Mouse (Mus musculus): ENCODE measurements around the gene Lrrc10b. TPM values are rescaled to one million over a fixed set of nuclear protein-coding genes. Genes with fewer than 3 reads are reported as not detected.

Gene Lrrc10b
- polyA plus RNA-seq, 1 experiment from 2014 or later = 0.71 TPM

DNA sequence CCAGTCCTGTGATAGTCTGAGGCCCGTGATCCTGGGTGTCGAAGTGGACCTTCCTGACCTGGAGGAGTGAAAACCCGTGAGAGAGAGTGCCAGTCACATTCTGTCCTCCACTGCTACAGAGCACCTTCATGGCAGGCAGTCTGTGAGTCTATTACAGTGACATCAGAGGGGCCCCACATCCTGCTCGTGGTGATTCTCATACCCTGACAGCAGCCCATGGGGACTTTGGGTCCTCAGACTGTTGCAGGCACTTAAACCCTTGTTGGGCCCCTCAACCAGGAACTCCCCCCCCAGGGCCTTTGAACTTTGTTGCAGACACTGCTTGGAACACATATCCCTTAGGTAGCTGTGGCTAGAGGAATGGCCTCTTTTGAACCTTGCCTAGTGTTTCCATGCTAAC is 22.3 kb upstream of the Lrrc10b start:
- Histone ChIP-seq H3K27ac (ENCODE audit: low read depth, low read length) (no peak overlapping the region), H3K4me1 (replicated peaks; ENCODE audit: control insufficient read depth, insufficient read depth, low read length) (peaks cover 4% of the 10 kb centered on the region; the same call in 1 of the 2 replicates), H3K9ac (ENCODE audit: low read length) (no peak overlapping the region), H3K9me3 (ENCODE audit: control insufficient read depth, low read length) (no peaks in the 10 kb centered on the region), H3K4me3 (ENCODE audit: low read depth, low read length) (no peak overlapping the region), H3K27me3 (ENCODE audit: control insufficient read depth, insufficient read depth, low read length) (no peaks in the 10 kb centered on the region), H3K36me3 (ENCODE audit: control insufficient read depth, insufficient read depth, low read length) (no peaks in the 10 kb centered on the region), H3K4me2 (ENCODE audit: low read depth, low read length, severe bottlenecking) (no peak overlapping the region)
- DNase-seq (ENCODE audit: low spot score) (no peak), ATAC-seq (replicated peaks; ENCODE audit: low FRiP score) (no peak)
- 71% methylated on average over 4 of the region's 4 CpGs for WGBS

DNA sequence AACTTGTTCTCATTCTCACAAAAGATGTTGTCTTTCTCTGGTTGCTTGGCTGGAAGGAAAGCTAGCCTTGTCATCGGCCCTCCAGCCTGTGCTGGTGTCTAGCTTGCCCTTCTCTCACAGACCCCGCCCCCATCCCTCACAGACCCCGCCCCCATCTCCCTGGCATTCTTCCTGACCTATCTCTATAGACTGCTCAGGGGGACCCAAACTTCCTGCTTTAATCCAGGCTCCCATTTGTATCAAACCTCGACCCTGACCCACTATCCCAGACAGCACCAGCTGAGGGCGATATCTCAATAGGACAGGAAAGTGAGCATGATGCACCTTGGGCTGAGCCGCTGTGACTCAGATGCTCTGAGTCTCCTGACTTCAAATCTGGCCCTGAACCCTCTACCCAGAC is 16.5 kb upstream of the Lrrc10b start:
- Histone ChIP-seq H3K4me2 (ENCODE audit: low read depth, low read length, severe bottlenecking) (no peak overlapping the region), H3K4me3 (ENCODE audit: low read depth, low read length) (no peak overlapping the region), H3K9me3 (ENCODE audit: control insufficient read depth, low read length) (no peaks in the 10 kb centered on the region), H3K27me3 (ENCODE audit: control insufficient read depth, insufficient read depth, low read length) (no peaks in the 10 kb centered on the region), H3K4me1 (replicated peaks; ENCODE audit: control insufficient read depth, insufficient read depth, low read length) (no peaks in the 10 kb centered on the region; the same call in 1 of the 2 replicates), H3K9ac (ENCODE audit: low read length) (no peak overlapping the region), H3K36me3 (ENCODE audit: control insufficient read depth, insufficient read depth, low read length) (no peaks in the 10 kb centered on the region), H3K27ac (ENCODE audit: low read depth, low read length) (no peak overlapping the region)
- 19% methylated on average over 6 of the region's 6 CpGs for WGBS
- ATAC-seq (replicated peaks; ENCODE audit: low FRiP score) (no peak; the same call in 1 of the 2 replicates), DNase-seq (ENCODE audit: low spot score) (no peak)

DNA sequence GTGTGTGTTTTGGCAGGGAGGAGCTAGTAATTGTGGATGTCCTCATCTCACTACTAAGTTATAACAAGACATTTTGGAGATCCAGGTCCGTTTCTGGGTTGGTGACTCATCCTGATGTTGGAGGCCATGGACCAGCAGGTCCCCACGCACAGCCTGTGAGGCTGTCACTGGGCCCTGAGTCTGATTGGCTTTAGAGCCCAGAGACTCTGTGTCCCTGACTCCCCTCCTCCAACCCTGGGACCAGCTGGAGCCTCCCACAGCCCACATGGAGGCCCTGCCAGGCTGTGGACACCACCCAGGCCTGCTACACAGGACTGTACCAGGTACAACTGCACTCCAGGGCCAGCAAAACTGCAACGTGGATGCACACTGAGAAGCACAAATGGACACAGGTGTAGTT is 15.7 kb upstream of the Lrrc10b start:
- DNase-seq (ENCODE audit: low spot score) = no peak
- 86% methylated on average over 3 of the region's 3 CpGs for WGBS
- H3K4me1 ChIP-seq (replicated peaks; ENCODE audit: control insufficient read depth, insufficient read depth, low read length) = no peaks in the 10 kb centered on the region; the same call in 1 of the 2 replicates

GRCm38 (mm10) chr19:10469171-10469658 is 11.9 kb upstream of the Lrrc10b start:
- H3K36me3 ChIP-seq (ENCODE audit: control insufficient read depth, insufficient read depth, low read length) = no peaks in the 10 kb centered on the region
- H3K27me3 ChIP-seq (ENCODE audit: control insufficient read depth, insufficient read depth, low read length) = no peaks in the 10 kb centered on the region
- DNase-seq (ENCODE audit: low spot score) (no peak), ATAC-seq (replicated peaks; ENCODE audit: low FRiP score) (no peak)
- no peak overlapping the region for H3K9ac ChIP-seq (ENCODE audit: low read length)
- no peaks in the 10 kb centered on the region for H3K9me3 ChIP-seq (ENCODE audit: control insufficient read depth, low read length)
- no peaks in the 10 kb centered on the region; the same call in 1 of the 2 replicates for H3K4me1 ChIP-seq (replicated peaks; ENCODE audit: control insufficient read depth, insufficient read depth, low read length)
- H3K4me3 ChIP-seq (ENCODE audit: low read depth, low read length) = no peak overlapping the region
- H3K4me2 ChIP-seq (ENCODE audit: low read depth, low read length, severe bottlenecking) = no peak overlapping the region
- WGBS = 65% methylated on average over 8 of the region's 8 CpGs
- no peak overlapping the region for H3K27ac ChIP-seq (ENCODE audit: low read depth, low read length)

More for the DNA sequence above, 15.7 kb upstream of the Lrrc10b start:
- H3K9me3 ChIP-seq (ENCODE audit: control insufficient read depth, low read length) = no peaks in the 10 kb centered on the region
- ATAC-seq (replicated peaks; ENCODE audit: low FRiP score) = no peak
- H3K4me2 ChIP-seq (ENCODE audit: low read depth, low read length, severe bottlenecking) = no peak overlapping the region
- no peaks in the 10 kb centered on the region for H3K36me3 ChIP-seq (ENCODE audit: control insufficient read depth, insufficient read depth, low read length)
- H3K27ac ChIP-seq (ENCODE audit: low read depth, low read length) = no peak overlapping the region
- no peak overlapping the region for H3K9ac ChIP-seq (ENCODE audit: low read length)
- no peaks in the 10 kb centered on the region for H3K27me3 ChIP-seq (ENCODE audit: control insufficient read depth, insufficient read depth, low read length)
- no peak overlapping the region for H3K4me3 ChIP-seq (ENCODE audit: low read depth, low read length)

DNA sequence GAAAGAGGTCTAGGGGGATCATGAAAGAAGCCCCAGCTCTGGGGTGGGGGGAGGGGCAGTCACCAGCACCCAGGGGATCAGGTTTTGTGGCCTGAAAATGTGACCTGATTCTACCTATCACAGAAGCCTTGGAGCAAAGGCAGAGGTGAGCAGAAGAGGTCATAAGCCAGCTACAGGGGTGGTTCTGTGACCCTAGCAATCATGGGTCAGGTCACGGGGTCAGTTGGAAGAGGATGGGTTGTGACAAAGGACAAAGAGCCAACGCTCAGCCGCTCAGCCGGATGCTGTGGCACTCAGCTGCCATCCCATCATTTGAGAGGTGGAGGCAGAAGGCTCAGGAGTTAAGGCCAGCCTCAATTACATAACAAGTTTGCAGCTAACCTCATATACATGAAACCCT is 7.2 kb upstream of the Lrrc10b start:
- Histone ChIP-seq H3K9ac (ENCODE audit: low read length) (no peak overlapping the region), H3K27ac (ENCODE audit: low read depth, low read length) (no peak overlapping the region), H3K4me3 (ENCODE audit: low read depth, low read length) (no peak overlapping the region), H3K36me3 (ENCODE audit: control insufficient read depth, insufficient read depth, low read length) (no peaks in the 10 kb centered on the region), H3K9me3 (ENCODE audit: control insufficient read depth, low read length) (no peaks in the 10 kb centered on the region), H3K4me2 (ENCODE audit: low read depth, low read length, severe bottlenecking) (no peak overlapping the region), H3K27me3 (ENCODE audit: control insufficient read depth, insufficient read depth, low read length) (peaks cover 8% of the 10 kb centered on the region), H3K4me1 (replicated peaks; ENCODE audit: control insufficient read depth, insufficient read depth, low read length) (no peaks in the 10 kb centered on the region)
- DNase-seq (ENCODE audit: low spot score) (no peak), ATAC-seq (replicated peaks; ENCODE audit: low FRiP score) (no peak)
- WGBS = 13% methylated on average over 4 of the region's 4 CpGs

DNA sequence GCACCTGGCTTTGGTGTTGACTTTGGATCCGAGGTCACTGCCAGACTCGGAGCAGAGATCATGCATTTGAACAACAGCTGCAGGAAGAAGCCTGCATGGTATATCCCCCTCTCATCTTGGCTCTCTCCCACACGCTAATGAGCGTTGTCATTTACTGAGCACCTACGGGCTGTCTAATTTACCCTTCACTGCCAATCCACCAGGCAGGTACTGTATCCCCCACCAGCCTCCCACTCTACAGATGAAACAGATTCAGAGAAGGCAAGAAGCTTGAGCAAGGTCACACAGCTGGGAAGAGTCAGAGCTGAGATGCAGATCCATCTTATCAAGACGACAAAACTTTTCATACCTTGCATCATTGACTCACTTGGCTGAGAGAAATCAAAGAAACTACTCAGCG is 4.3 kb upstream of the Lrrc10b start:
- Histone ChIP-seq H3K4me1 (replicated peaks; ENCODE audit: control insufficient read depth, insufficient read depth, low read length) (peaks cover 5% of the 10 kb centered on the region; the same call in 1 of the 2 replicates), H3K36me3 (ENCODE audit: control insufficient read depth, insufficient read depth, low read length) (no peaks in the 10 kb centered on the region), H3K27ac (ENCODE audit: low read depth, low read length) (no peak overlapping the region), H3K4me2 (ENCODE audit: low read depth, low read length, severe bottlenecking) (no peak overlapping the region), H3K9ac (ENCODE audit: low read length) (no peak overlapping the region), H3K4me3 (ENCODE audit: low read depth, low read length) (no peak overlapping the region), H3K9me3 (ENCODE audit: control insufficient read depth, low read length) (no peaks in the 10 kb centered on the region), H3K27me3 (ENCODE audit: control insufficient read depth, insufficient read depth, low read length) (peaks cover 33% of the 10 kb centered on the region)
- DNase-seq (ENCODE audit: low spot score) = no peak
- 48% methylated on average over 7 of the region's 7 CpGs for WGBS
- no peak for ATAC-seq (replicated peaks; ENCODE audit: low FRiP score)

GRCm38 (mm10) chr19:10459907-10460306 is 2.6 kb upstream of the Lrrc10b start:
- Histone ChIP-seq H3K9me3 (ENCODE audit: control insufficient read depth, low read length) (no peaks in the 10 kb centered on the region), H3K27ac (ENCODE audit: low read depth, low read length) (no peak overlapping the region), H3K4me3 (ENCODE audit: low read depth, low read length) (no peak overlapping the region), H3K9ac (ENCODE audit: low read length) (no peak overlapping the region), H3K36me3 (ENCODE audit: control insufficient read depth, insufficient read depth, low read length) (no peaks in the 10 kb centered on the region), H3K27me3 (ENCODE audit: control insufficient read depth, insufficient read depth, low read length) (peaks cover 49% of the 10 kb centered on the region), H3K4me2 (ENCODE audit: low read depth, low read length, severe bottlenecking) (no peak overlapping the region), H3K4me1 (replicated peaks; ENCODE audit: control insufficient read depth, insufficient read depth, low read length) (peaks cover 11% of the 10 kb centered on the region; the same call in 1 of the 2 replicates)
- ATAC-seq (replicated peaks; ENCODE audit: low FRiP score) (no peak), DNase-seq (ENCODE audit: low spot score) (no peak)
- 33% methylated on average over 11 of the region's 11 CpGs for WGBS

DNA sequence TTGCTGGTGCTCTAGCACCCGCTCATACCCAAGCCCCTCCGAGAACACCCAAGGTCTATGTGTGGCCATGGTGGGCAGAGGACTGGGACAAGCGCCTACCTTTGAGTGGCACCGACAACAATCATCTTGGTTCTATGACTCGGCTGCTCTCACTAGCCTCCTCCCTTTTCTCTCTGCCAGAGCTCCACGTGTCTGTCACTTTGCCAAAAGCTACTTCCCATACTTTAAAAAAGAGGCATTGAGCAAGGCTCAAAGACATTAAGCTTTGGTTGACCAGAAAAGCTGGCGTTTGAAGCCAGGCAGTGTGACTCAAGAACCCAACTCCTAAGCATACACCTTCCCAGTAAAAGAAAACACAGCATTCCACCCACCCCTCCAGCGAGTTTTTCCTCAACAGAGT is 823 bp upstream of the Lrrc10b start:
- H3K36me3 ChIP-seq (ENCODE audit: control insufficient read depth, insufficient read depth, low read length) = no peaks in the 10 kb centered on the region
- no peak overlapping the region for H3K27ac ChIP-seq (ENCODE audit: low read depth, low read length)
- ATAC-seq (replicated peaks; ENCODE audit: low FRiP score) = 0 out of 2 replicates have a peak, but pooled peaks have one; percentile 16
- DNase-seq (ENCODE audit: low spot score) = no peak
- 28% methylated on average over 8 of the region's 8 CpGs for WGBS
- H3K27me3 ChIP-seq (ENCODE audit: control insufficient read depth, insufficient read depth, low read length) = peaks cover 49% of the 10 kb centered on the region
- H3K4me1 ChIP-seq (replicated peaks; ENCODE audit: control insufficient read depth, insufficient read depth, low read length) = peaks cover 11% of the 10 kb centered on the region; the same call in 1 of the 2 replicates
- H3K9ac ChIP-seq (ENCODE audit: low read length) = no peak overlapping the region
- H3K4me3 ChIP-seq (ENCODE audit: low read depth, low read length) = no peak overlapping the region
- peak overlapping the region; percentile 88; the same call in 1 of the 2 replicates for H3K4me2 ChIP-seq (ENCODE audit: low read depth, low read length, severe bottlenecking)
- H3K9me3 ChIP-seq (ENCODE audit: control insufficient read depth, low read length) = no peaks in the 10 kb centered on the region

- Histone ChIP-seq H3K4me3 (ENCODE audit: low read depth, low read length) (peak overlapping the region; percentile 47), H3K9me3 (ENCODE audit: control insufficient read depth, low read length) (no peaks in the 10 kb centered on the region), H3K4me1 (replicated peaks; ENCODE audit: control insufficient read depth, insufficient read depth, low read length) (peaks cover 11% of the 10 kb centered on the region; the same call in 1 of the 2 replicates), H3K27ac (ENCODE audit: low read depth, low read length) (no peak overlapping the region), H3K27me3 (ENCODE audit: control insufficient read depth, insufficient read depth, low read length) (peaks cover 49% of the 10 kb centered on the region), H3K4me2 (ENCODE audit: low read depth, low read length, severe bottlenecking) (peak overlapping the region; percentile 88), H3K9ac (ENCODE audit: low read length) (peak overlapping the region; percentile 43; the same call in 1 of the 2 replicates), H3K36me3 (ENCODE audit: control insufficient read depth, insufficient read depth, low read length) (no peaks in the 10 kb centered on the region)
- 0% methylated on average over 24 of the region's 34 CpGs for WGBS
- DNase-seq (ENCODE audit: low spot score) = peak; percentile 96
- ATAC-seq (replicated peaks; ENCODE audit: low FRiP score) = peak; percentile 95
These were observed 169 bp upstream of the Lrrc10b start for GRCm38 (mm10) chr19:10457484-10457800.

Data from forebrain, embryonic 11.5 days (tissue).